Mouse (Mus musculus) midbrain, embryonic 10.5 days (tissue): ENCODE measurements at regions not wholly inside any gene's neighbourhood (a gene's known extent, or its start where the extent isn't known, plus 50 kb on each side); places are given as distances from the start of the nearest gene placed in this dataset.
"Not testable (repeated sequence)": the region's sequence is repeated elsewhere in the genome, so short reads cannot be mapped to it uniquely, and the experiment has no call there.

ENCODE experiments used
- DNase-seq: peaks from one replicate; pipeline ENCODE4 v3.0.0-alpha.2; 2017; ENCODE audit warnings: low spot score
- H3K27ac ChIP-seq: fragments of 300-500 bp; sonication (generic); replicated peaks from 2 replicates; pipeline ENCODE4 v1.5.1; 2016; ENCODE audit warnings: mild to moderate bottlenecking
- H3K27me3 ChIP-seq: fragments of 300-500 bp; sonication (generic); 2 replicates; pipeline ENCODE4 v1.6.1; 2016; ENCODE audit warnings: low read depth, mild to moderate bottlenecking; ENCODE audit not compliant: poor library complexity, severe bottlenecking
- H3K36me3 ChIP-seq: fragments of 300-500 bp; sonication (generic); 2 replicates; pipeline ENCODE4 v1.6.1; 2016; ENCODE audit warnings: mild to moderate bottlenecking, moderate library complexity
- H3K4me1 ChIP-seq: fragments of 300-500 bp; sonication (generic); 2 replicates; pipeline ENCODE4 v1.6.1; 2016
- H3K4me3 ChIP-seq: fragments of 300-500 bp; sonication (generic); 2 replicates; pipeline ENCODE4 v1.5.1; 2016; ENCODE audit warnings: mild to moderate bottlenecking, moderate library complexity
- H3K9me3 ChIP-seq: fragments of 300-500 bp; sonication (generic); replicated peaks from 2 replicates; pipeline ENCODE4 v1.6.1; 2016; ENCODE audit warnings: mild to moderate bottlenecking
- WGBS: fragments of 180-500 bp; shearing (Covaris S2); methylation state at CpG from one replicate; pipeline ENCODE4 v1.1.7; 2016; 5-methylcytosine and 5-hydroxymethylcytosine counted together

GRCm38 (mm10) chr12:24252071-24252874 lies 155.2 kb upstream of the 9030624G23Rik start:
- Histone ChIP-seq H3K27ac (peak overlapping the region; percentile 87), H3K4me3 (peak overlapping the region; percentile 63)
- H3K27me3 ChIP-seq, H3K36me3 ChIP-seq, H3K4me1 ChIP-seq, H3K9me3 ChIP-seq: not testable (repeated sequence)
- WGBS = 2% methylated on average over 75 of the region's 77 CpGs
- DNase-seq = peak; percentile 47
